9 mouse cellular contexts compared by ENCODE assay signal in genomic region chr11:102582016-102582610, GRCm38 (mm10). TPM values are rescaled to one million over a fixed set of nuclear protein-coding genes. Genes with fewer than 3 reads are reported as not detected.
DNase-seq lines count a peak whose midpoint lies in the region; ATAC-seq lines count a peak whose summit lies in the region.
"Had no signal": no experiment of that assay in that cellular context is flagged by ENCODE, and none has a peak within 500 bp of the region (broad histone marks: within the 10 kb centered on the region; RNA-seq: fewer than 3 reads in every experiment).

No protein-coding gene starts in this region.

- no peak for ATAC-seq in embryonic facial prominence, embryonic 12.5 days (ENCODE audit: insufficient number of reproducible peaks, insufficient read depth, low FRiP score, low TSS enrichment)
- no peak for ATAC-seq in hindbrain, embryonic 15.5 days (ENCODE audit: low FRiP score, low read depth)

- no peak overlapping the region for H3K4me3 ChIP-seq in embryonic facial prominence, embryonic 12.5 days
- no peak overlapping the region for H3K4me3 ChIP-seq in hindbrain, embryonic 15.5 days

- no peaks in the 10 kb centered on the region for H3K9me3 ChIP-seq in embryonic facial prominence, embryonic 12.5 days
- H3K9me3 ChIP-seq in hindbrain, embryonic 15.5 days, result no peaks in the 10 kb centered on the region

- no peaks in the 10 kb centered on the region for H3K36me3 ChIP-seq in embryonic facial prominence, embryonic 12.5 days
- no peaks in the 10 kb centered on the region for H3K36me3 ChIP-seq in hindbrain, embryonic 15.5 days

- H3K9ac ChIP-seq in embryonic facial prominence, embryonic 12.5 days, result 0 out of 2 replicates have a peak overlapping the region, but pooled peaks have one; percentile 4
- no peak overlapping the region for H3K9ac ChIP-seq in hindbrain, embryonic 15.5 days

- WGBS in embryonic facial prominence, embryonic 12.5 days, result 17% methylated on average over 13 of the region's 13 CpGs
- 19% methylated on average over 13 of the region's 13 CpGs for WGBS in hindbrain, embryonic 15.5 days

- H3K27ac ChIP-seq in embryonic facial prominence, embryonic 12.5 days, result peak overlapping the region; percentile 76
- peak overlapping the region; percentile 45 for H3K27ac ChIP-seq in hindbrain, embryonic 15.5 days (replicated peaks)

- DNase-seq in gastrocnemius, postnatal 14 days, result peak; percentile 48
- no peak for DNase-seq in gastrocnemius, postnatal 10 days
- peak; percentile 64 for DNase-seq in lung, postnatal 36 days
- DNase-seq in layer of hippocampus, postnatal 10 days (ENCODE audit: low spot score in 2 of 2), result no peak
- no peak for DNase-seq in cerebellum, postnatal 4 days (ENCODE audit: low spot score in 2 of 2)
- DNase-seq in adrenal gland, adult 2 months, result no peak

- intact Hi-C loops in gastrocnemius, postnatal 14 days (cut with DNase I; ENCODE audit: low total_unique reads), result no loop called here

- peak overlapping the region; percentile 23; the same call in 1 of the 2 replicates for H3K4me2 ChIP-seq in embryonic facial prominence, embryonic 12.5 days (replicated peaks)
- no peak overlapping the region for H3K4me2 ChIP-seq in hindbrain, embryonic 15.5 days

- peaks cover 48% of the 10 kb centered on the region for H3K4me1 ChIP-seq in embryonic facial prominence, embryonic 12.5 days
- H3K4me1 ChIP-seq in hindbrain, embryonic 15.5 days (replicated peaks), result peaks cover 31% of the 10 kb centered on the region

- no peaks in the 10 kb centered on the region for H3K27me3 ChIP-seq in embryonic facial prominence, embryonic 12.5 days
- H3K27me3 ChIP-seq in hindbrain, embryonic 15.5 days, result no peaks in the 10 kb centered on the region

RNA-seq across cellular contexts. Expression of gene Gm11627, which starts 2.9 kb away (rescaled TPM):
- total RNA-seq in gastrocnemius, postnatal 14 days (2021), result under 1 TPM; 0.38 to 0.66 TPM
- 1 to 10 TPM in 1 of 2 experiments, under 1 TPM in 1; 0.50 to 1.0 TPM for total RNA-seq in gastrocnemius, postnatal 10 days (2021)
- polyA plus RNA-seq in embryonic facial prominence, embryonic 12.5 days (2016; fragmentation: Nextera tagmentation; extraction: Ambion mirVana), result 11.8 and 12.3 TPM in 2 replicates
- polyA plus RNA-seq in hindbrain, embryonic 15.5 days (2015; fragmentation: Nextera tagmentation; extraction: Ambion mirVana), result 3.1 and 3.4 TPM in 2 replicates
- 1 to 10 TPM; 6.0 to 7.1 TPM for total RNA-seq in layer of hippocampus, postnatal 10 days (2021)
- under 1 TPM in 1 of 2 experiments, not detected in 1; 0.52 TPM for total RNA-seq in adrenal gland, adult 2 months (2021)
- not detected in 2 replicates for polyA plus RNA-seq in adrenal gland, adult 2 months (2012; rRNA removed)
- polyA plus RNA-seq: spleen, adult 2 months had no signal

RNA-seq across cellular contexts. Expression of gene Fzd2, which starts 22.1 kb away (rescaled TPM):
- 1 to 10 TPM; 3.6 to 7.3 TPM for total RNA-seq in gastrocnemius, postnatal 14 days (2021)
- 10 to 100 TPM in 1 of 2 experiments, 1 to 10 TPM in 1; 8.0 to 12.5 TPM for total RNA-seq in gastrocnemius, postnatal 10 days (2021)
- polyA plus RNA-seq in embryonic facial prominence, embryonic 12.5 days (2016; fragmentation: Nextera tagmentation; extraction: Ambion mirVana), result 93.6 and 97.8 TPM in 2 replicates
- polyA plus RNA-seq in hindbrain, embryonic 15.5 days (2015; fragmentation: Nextera tagmentation; extraction: Ambion mirVana), result 7.9 and 9.8 TPM in 2 replicates
- 10 to 100 TPM in 1 of 2 experiments, 1 to 10 TPM in 1; 9.3 to 10.2 TPM for total RNA-seq in layer of hippocampus, postnatal 10 days (2021)
- 1 to 10 TPM; 2.0 to 9.3 TPM for total RNA-seq in adrenal gland, adult 2 months (2021)
- 22.8 and 23.1 TPM in 2 replicates for polyA plus RNA-seq in adrenal gland, adult 2 months (2012; rRNA removed)

RNA-seq across cellular contexts. Expression of gene Gpatch8, which starts 25.9 kb away (rescaled TPM):
- total RNA-seq in gastrocnemius, postnatal 14 days (2021), result 10 to 100 TPM; 21.1 to 27.7 TPM
- total RNA-seq in gastrocnemius, postnatal 10 days (2021), result 10 to 100 TPM; 28.9 to 33.9 TPM
- polyA plus RNA-seq in embryonic facial prominence, embryonic 12.5 days (2016; fragmentation: Nextera tagmentation; extraction: Ambion mirVana), result 68.7 and 69.1 TPM in 2 replicates
- 66.6 and 69.9 TPM in 2 replicates for polyA plus RNA-seq in hindbrain, embryonic 15.5 days (2015; fragmentation: Nextera tagmentation; extraction: Ambion mirVana)
- total RNA-seq in layer of hippocampus, postnatal 10 days (2021), result 10 to 100 TPM; 47.0 to 51.1 TPM
- 10 to 100 TPM; 23.2 to 31.4 TPM for total RNA-seq in adrenal gland, adult 2 months (2021)
- polyA plus RNA-seq in adrenal gland, adult 2 months (2012; rRNA removed), result 16.0 and 18.4 TPM in 2 replicates

Comparison
In these comparisons a context has a peak if more than half of its experiments do, and no peak if none do; other contexts are left out.
1. DNase-seq: peak in gastrocnemius, postnatal 14 days (single experiment) and lung, postnatal 36 days (single experiment); none in gastrocnemius, postnatal 10 days (single experiment), layer of hippocampus, postnatal 10 days (0 of 2), cerebellum, postnatal 4 days (0 of 2) and adrenal gland, adult 2 months (single experiment).